In genomic region chr2:164562391-164563188, GRCm38 (mm10) we compare ENCODE assay signal across 8 mouse cellular contexts. TPM values are rescaled to one million over a fixed set of nuclear protein-coding genes. Genes with fewer than 3 reads are reported as not detected.
DNase-seq lines count a peak whose midpoint lies in the region; ATAC-seq and TF ChIP-seq lines count a peak whose summit lies in the region.

Gene Wfdc2 (plus strand): TSS chr2:164562413.

- WGBS in liver, adult 2 months: 13% methylated on average over 24 of the region's 24 CpGs
- WGBS in forebrain, embryonic 13.5 days: 2% methylated on average over 24 of the region's 24 CpGs
- WGBS in kidney, postnatal 0 days: 7% methylated on average over 24 of the region's 24 CpGs

- H3K9ac ChIP-seq in liver, adult 2 months (ENCODE audit: low read depth, low read length): peak within 1 kb of the TSS; percentile 16; the same call in 1 of the 2 replicates
- H3K9ac ChIP-seq in forebrain, embryonic 13.5 days: peak within 1 kb of the TSS; percentile 72
- H3K9ac ChIP-seq in kidney, postnatal 0 days (ENCODE audit: low read depth, low read length): peak within 1 kb of the TSS; percentile 65

- no peaks in the 10 kb centered on the region for H3K9me3 ChIP-seq in forebrain, embryonic 13.5 days (replicated peaks)
- H3K9me3 ChIP-seq in kidney, postnatal 0 days (replicated peaks; ENCODE audit: low read length): no peaks in the 10 kb centered on the region

- no peaks in the 10 kb centered on the region for H3K79me2 ChIP-seq in liver, adult 2 months (ENCODE audit: control insufficient read depth, insufficient read depth, low read length)

- no peak within 1 kb of the TSS for H3K27ac ChIP-seq in liver, adult 2 months (replicated peaks; ENCODE audit: insufficient read depth, low read depth, low read length)
- no peak within 1 kb of the TSS for H3K27ac ChIP-seq in forebrain, embryonic 13.5 days
- peak within 1 kb of the TSS; percentile 85 for H3K27ac ChIP-seq in kidney, postnatal 0 days

- peak; percentile 53 for DNase-seq in liver, adult 2 months (ENCODE audit: extremely low read depth, low read depth, low spot score)
- DNase-seq in liver: no peak
- peak; percentile 39 for DNase-seq in kidney, postnatal 0 days (ENCODE audit: low spot score)
- peak; percentile 79 to 90 for DNase-seq in lung, postnatal 4 days
- no peak for DNase-seq in spleen, postnatal 14 days (ENCODE audit: low spot score in 2 of 2)
- DNase-seq in left cerebral cortex, postnatal 4 days: no peak
- no peak for DNase-seq in layer of hippocampus, adult 9-11 months

- H3K36me3 ChIP-seq in liver, adult 2 months (ENCODE audit: control insufficient read depth, insufficient read depth, low read length): no peaks in the 10 kb centered on the region
- H3K36me3 ChIP-seq in forebrain, embryonic 13.5 days (ENCODE audit: poor library complexity, severe bottlenecking): no peaks in the 10 kb centered on the region
- no peaks in the 10 kb centered on the region for H3K36me3 ChIP-seq in kidney, postnatal 0 days (ENCODE audit: insufficient read depth, low read length)

- intact Hi-C loops in left cerebral cortex, postnatal 4 days (cut with DNase I): loop anchor here (10.0 kb wide), 1 partner anchor 138 kb away; no protein-coding TSS in a partner anchor

- TF ChIP-seq POLR2A in liver, adult 2 months (IDR thresholded peaks at IDR 0.05; ENCODE audit: extremely low read depth, insufficient read depth, low read length): no peak

- no peak; the same call in 1 of the 2 replicates for ATAC-seq in forebrain, embryonic 13.5 days
- ATAC-seq in kidney, postnatal 0 days (replicated peaks; ENCODE audit: low FRiP score, low read depth): peak; percentile 62

- no peaks in the 10 kb centered on the region for H3K27me3 ChIP-seq in liver, adult 2 months (ENCODE audit: control insufficient read depth, insufficient read depth, low read length)
- peaks cover 15% of the 10 kb centered on the region for H3K27me3 ChIP-seq in forebrain, embryonic 13.5 days
- no peaks in the 10 kb centered on the region for H3K27me3 ChIP-seq in kidney, postnatal 0 days (ENCODE audit: insufficient read depth, low read length)

- peaks cover 5% of the 10 kb centered on the region for H3K4me1 ChIP-seq in liver, adult 2 months (ENCODE audit: control insufficient read depth, insufficient read depth, low read length)
- peaks cover 23% of the 10 kb centered on the region for H3K4me1 ChIP-seq in forebrain, embryonic 13.5 days
- H3K4me1 ChIP-seq in kidney, postnatal 0 days (replicated peaks; ENCODE audit: insufficient read depth, low read length): peaks cover 5% of the 10 kb centered on the region; the same call in 1 of the 2 replicates

- peak within 1 kb of the TSS; percentile 96 for H3K4me2 ChIP-seq in forebrain, embryonic 13.5 days
- H3K4me2 ChIP-seq in kidney, postnatal 0 days (ENCODE audit: low read length): peak within 1 kb of the TSS; percentile 85

- peak within 1 kb of the TSS; percentile 40; the same call in 1 of the 2 replicates for H3K4me3 ChIP-seq in liver, adult 2 months (ENCODE audit: insufficient read depth, low read depth, low read length)
- H3K4me3 ChIP-seq in forebrain, embryonic 13.5 days: peak within 1 kb of the TSS; percentile 47
- peak within 1 kb of the TSS; percentile 42 for H3K4me3 ChIP-seq in kidney, postnatal 0 days (replicated peaks; ENCODE audit: low read depth, low read length)

- TF ChIP-seq CTCF in liver, adult 2 months (IDR thresholded peaks at IDR 0.05; ENCODE audit: low read depth, low read length): no peak
- no peak for TF ChIP-seq CTCF in kidney, postnatal 0 days (IDR thresholded peaks at IDR 0.05; ENCODE audit: low read depth)

RNA-seq across cellular contexts. Expression of gene Wfdc2, which starts in this region (rescaled TPM):
- total RNA-seq in liver, adult 2 months (2014; rRNA removed): 4.6 and 8.5 TPM in 2 replicates
- 9.9 and 18.9 TPM in 2 replicates for polyA plus RNA-seq in liver, adult 2 months (2012; rRNA removed)
- 15.4 and 21.2 TPM in 2 replicates for polyA plus RNA-seq in forebrain, embryonic 13.5 days (2015; fragmentation: Nextera tagmentation; extraction: Ambion mirVana)
- polyA plus RNA-seq in kidney, postnatal 0 days (2015; fragmentation: Nextera tagmentation; extraction: Ambion mirVana): 715 and 716 TPM in 2 replicates
- 1 to 10 TPM in 1 of 2 experiments, not detected in 1; 2.1 TPM for total RNA-seq in left cerebral cortex, postnatal 4 days (2021)

Comparison
In these comparisons a context has a peak if more than half of its experiments do, and no peak if none do; other contexts are left out.
1. RNA of gene Wfdc2 (polyA plus RNA-seq): 715 to 716 TPM in kidney, postnatal 0 days; 15.4 to 21.2 TPM in forebrain, embryonic 13.5 days and 9.9 to 18.9 TPM in liver, adult 2 months; every median in the first group is over 10 times any median in the second.
2. DNase-seq: peak in liver, adult 2 months (single experiment), kidney, postnatal 0 days (single experiment) and lung, postnatal 4 days (2 of 2); none in liver (single experiment), spleen, postnatal 14 days (0 of 2), left cerebral cortex, postnatal 4 days (single experiment) and layer of hippocampus, adult 9-11 months (single experiment).
3. H3K9ac ChIP-seq: peak in every context shown above with its lines; median percentile 72 in forebrain, embryonic 13.5 days; 65 in kidney, postnatal 0 days; 16 in liver, adult 2 months.
4. Peak in every context shown above with its lines, with median percentiles within 50 percentile points of each other: H3K4me3 ChIP-seq.